Mouse (Mus musculus): ENCODE results near the gene 1110059G10Rik.

The 1110059G10Rik gene

DNA sequence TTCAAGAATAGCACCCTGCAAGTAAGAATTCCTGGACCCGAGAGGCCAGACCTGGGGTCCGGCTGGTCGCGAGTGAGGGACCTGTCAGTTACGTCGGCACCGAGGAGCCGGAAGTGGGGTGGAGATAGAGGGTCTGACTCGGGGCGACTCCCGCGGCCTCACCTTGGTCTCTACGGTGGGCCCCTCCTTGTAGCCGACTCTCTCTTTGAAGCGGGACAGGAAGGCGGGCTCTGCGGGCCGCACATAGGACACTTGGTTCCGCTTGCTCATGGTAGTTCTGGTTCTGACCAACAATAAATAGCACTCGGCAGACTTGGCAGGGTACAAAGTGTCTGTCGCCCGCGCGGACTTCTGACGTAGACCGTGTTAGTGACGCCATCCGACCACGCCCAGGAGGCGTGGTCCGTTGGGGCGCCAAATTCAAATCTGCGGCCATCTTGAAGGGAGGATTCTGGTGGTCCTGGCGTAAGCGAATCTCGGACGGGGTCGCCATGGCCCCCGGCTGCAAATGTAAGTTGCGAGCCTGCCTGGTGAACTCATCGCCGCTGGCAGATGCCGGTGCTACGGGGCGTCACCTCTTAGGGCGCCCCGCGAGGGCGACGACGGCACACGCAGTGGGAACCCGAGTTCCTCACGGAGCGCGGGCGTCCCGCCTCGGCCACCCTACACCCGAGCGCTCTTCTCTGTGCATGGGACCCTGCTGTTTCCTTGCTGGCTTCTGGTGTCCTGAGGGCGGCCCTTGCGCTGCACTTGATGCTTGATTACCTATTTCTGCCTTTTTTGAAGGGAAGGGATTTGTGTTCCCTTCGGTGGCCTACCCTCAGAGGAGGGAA lies at the start of gene 1110059G10Rik, which contains the start of gene Kif15:
1110059G10Rik (minus strand) TSS at position 358 of the 833 bp plus-strand sequence.
Kif15 (plus strand) TSS at position 404 of the 833 bp plus-strand sequence.
- DNase-seq (ENCODE audit: low read depth, low spot score), result peak; percentile 94

- DNase-seq (ENCODE audit: low read depth, low spot score), result no peak
Measured at GRCm38 (mm10) chr9:122999193-122999586, 48.4 kb upstream of the 1110059G10Rik start.

DNA sequence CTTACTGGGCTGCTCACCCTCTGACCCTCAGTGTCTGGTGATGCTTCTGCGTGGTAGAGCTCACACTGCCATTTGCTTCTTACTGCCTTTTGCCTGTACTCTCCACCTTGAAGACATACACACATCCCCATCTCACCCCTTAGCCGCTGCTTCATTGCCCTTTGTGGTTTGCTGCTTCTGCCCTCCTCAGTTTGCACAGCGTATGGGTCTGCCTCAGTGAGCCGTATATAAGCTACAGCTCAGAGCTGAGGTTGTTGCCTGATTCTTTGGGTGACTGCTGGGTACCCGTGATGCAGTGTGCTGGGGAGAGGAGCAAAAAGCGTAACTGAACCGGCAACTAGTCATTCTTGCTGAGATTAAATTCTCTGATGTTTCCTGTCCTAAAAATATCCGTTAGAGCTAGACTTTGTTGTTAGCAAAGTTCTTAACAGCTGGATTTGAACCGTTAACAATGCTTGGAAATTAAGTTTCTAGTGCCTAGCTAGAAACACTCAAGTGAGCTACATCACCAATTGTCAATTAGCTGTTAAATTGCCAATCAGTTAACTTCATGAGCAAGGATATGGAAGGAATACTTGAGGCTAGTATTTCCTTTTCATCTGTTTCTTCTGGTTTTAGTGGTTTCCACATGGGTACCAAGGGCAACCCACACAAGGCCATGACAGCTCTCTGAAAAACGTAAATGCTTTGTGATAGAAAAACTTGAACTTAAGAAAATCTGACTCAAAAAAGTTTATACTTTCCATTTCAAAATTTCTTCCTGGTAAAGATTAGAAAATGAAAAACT lies 47.8 kb upstream of the 1110059G10Rik start:
- DNase-seq (ENCODE audit: low read depth, low spot score), result no peak

DNA sequence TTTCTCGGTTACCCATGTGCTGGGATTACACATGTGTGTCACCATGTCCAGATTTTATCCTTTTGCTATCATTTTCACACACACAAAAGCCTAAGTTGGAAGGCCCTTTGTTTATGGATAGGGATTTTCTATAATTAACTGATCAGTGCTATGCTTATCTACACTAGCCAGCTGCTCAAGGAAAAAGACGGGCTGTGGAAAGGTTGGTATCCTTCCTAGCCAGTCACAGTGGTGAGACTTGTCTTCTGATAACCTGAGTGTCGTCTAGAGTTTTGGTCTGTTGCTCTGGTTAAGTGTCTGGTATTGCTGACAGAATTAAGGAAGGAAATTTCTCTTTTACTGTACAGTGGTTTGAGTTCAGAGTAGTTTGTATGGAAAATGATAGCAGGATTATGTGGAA lies 21.9 kb downstream of the 1110059G10Rik start:
- no peak for DNase-seq (ENCODE audit: low read depth, low spot score)

DNA sequence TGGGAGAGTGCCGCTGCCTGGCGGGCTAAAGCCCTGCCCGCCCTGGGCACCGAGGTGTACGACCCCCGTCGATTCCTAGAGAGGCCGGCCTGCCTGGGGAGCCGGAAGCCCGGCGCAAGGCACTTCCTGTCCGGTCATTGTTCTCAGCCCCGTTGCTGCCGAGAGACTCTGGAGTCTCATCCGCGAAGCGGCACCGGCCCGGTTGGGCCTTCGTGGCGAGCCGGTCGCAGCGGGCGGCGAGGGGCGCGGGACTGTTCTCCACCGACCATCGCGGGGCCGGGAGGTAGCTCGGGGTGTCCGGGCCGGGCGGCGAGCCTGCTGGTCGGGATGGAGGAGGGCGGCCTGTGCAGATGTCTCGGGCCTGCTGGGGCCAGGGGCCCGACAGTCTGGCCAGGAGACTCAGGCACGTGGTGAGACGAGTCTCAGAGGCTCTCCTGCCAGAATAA lies 27.8 kb downstream of the 1110059G10Rik start, which contains the start of gene Zfp105:
Zfp105 (plus strand) TSS at position 137 of the 446 bp plus-strand sequence.
- peak; percentile 3 for DNase-seq (ENCODE audit: low read depth, low spot score)

GRCm38 (mm10) chr9:122922436-122922835 lies 28.4 kb downstream of the 1110059G10Rik start:
- no peak for DNase-seq (ENCODE audit: low read depth, low spot score)

DNA sequence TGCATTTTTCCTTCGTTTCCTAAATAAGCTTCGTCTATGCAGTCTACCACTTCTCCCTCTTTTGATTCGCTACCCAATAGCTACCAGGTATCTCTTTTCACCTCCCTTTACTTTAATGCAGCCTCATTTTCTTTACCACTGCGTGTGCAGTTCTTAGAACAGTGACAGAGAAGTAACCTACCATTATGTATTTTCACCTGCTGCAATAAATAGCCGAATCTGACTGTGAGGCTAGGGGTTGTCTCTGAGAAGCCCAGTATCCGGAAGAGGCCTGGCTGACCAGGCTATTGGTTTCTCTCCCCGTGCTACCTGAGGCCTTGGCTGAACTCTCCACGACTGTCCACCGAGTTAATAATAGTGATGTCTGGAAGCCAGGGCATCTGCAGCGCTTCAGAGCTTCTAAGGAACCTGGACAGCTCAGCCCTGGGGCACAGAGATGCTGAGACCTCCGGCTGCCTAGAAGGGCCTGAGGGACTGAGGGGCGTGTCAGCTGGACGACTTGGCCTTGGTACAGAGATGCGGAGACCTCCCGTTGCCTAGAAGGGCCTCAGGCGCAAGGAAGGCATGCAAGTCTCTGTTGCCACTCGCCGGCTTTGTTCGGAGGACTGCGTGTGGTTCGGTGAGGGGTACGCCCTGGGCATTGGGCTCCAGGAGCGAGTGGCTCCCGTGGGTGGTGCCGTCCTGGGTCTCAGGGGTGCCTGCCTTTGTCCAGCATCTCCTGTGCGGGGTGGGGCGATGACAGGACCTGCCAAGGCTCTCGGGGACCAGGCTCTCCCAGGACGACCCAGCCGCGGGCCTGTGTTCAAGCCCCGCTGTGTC lies 47.9 kb downstream of the 1110059G10Rik start:
- peak; percentile 30 for DNase-seq (ENCODE audit: low read depth, low spot score)

- no peak for DNase-seq (ENCODE audit: low read depth, low spot score)
Measured at GRCm38 (mm10) chr9:122901047-122901446, 49.8 kb downstream of the 1110059G10Rik start.

Data from skeletal muscle tissue, adult 2 months (tissue).